Mouse (Mus musculus): ENCODE data around the gene Isy1. TPM values are rescaled to one million over a fixed set of nuclear protein-coding genes. Genes with fewer than 3 reads are reported as not detected.

The Isy1 gene
- polyA plus RNA-seq, 1 experiment from 2014 or later = 50.7 TPM

GRCm38 (mm10) chr6:87870440-87870839 lies 31.8 kb upstream of the Isy1 start:
- DNase-seq (ENCODE audit: low spot score) = no peak
- Histone ChIP-seq H3K4me3 (no peak overlapping the region), H3K9me3 (no peaks in the 10 kb centered on the region), H3K4me1 (replicated peaks) (no peaks in the 10 kb centered on the region; the same call in 1 of the 2 replicates), H3K27me3 (ENCODE audit: insufficient read depth, poor library complexity, severe bottlenecking) (no peaks in the 10 kb centered on the region), H3K36me3 (no peaks in the 10 kb centered on the region), H3K27ac (no peak overlapping the region)
- 73% methylated on average over 1 of the region's 1 CpGs for WGBS

DNA sequence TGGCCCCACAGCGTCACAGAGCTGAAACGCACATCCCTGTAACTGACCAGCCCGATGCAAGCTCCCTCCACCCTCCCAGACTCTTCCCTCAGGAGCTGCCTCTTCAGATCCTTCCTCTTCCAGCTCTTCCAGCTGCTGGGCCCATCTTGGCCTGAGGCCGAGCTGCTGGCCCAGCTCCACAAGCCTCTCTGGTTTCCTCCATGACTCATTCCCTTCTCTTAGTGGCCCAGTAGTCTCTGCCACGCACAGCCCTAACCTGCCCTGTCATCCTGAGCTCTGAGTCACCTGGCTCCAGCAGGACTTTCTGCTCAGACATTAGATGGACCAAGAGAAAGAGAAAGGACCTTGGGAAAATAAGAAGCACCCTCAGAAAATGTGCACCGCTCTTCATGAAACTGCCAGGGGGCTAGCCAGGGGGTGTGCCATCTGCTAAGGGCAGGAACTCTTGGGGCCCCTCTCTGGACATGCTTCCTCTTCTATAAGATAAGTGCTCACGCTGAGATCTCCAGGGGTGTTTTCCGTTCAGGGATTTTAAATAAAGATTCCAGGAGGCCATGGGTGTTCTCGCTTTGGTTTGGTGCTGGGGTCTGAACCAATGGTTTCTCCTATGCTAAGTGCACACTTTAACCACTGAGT lies 30.4 kb upstream of the Isy1 start:
- Histone ChIP-seq H3K27me3 (ENCODE audit: insufficient read depth, poor library complexity, severe bottlenecking) (no peaks in the 10 kb centered on the region), H3K4me3 (no peak overlapping the region), H3K36me3 (no peaks in the 10 kb centered on the region), H3K27ac (no peak overlapping the region), H3K9me3 (no peaks in the 10 kb centered on the region), H3K4me1 (replicated peaks) (no peaks in the 10 kb centered on the region; the same call in 1 of the 2 replicates)
- DNase-seq (ENCODE audit: low spot score) = no peak
- WGBS = 79% methylated on average over 9 of the region's 9 CpGs

- Histone ChIP-seq H3K4me1 (replicated peaks) (no peaks in the 10 kb centered on the region), H3K9me3 (no peaks in the 10 kb centered on the region), H3K4me3 (no peak overlapping the region), H3K27ac (no peak overlapping the region), H3K36me3 (no peaks in the 10 kb centered on the region), H3K27me3 (ENCODE audit: insufficient read depth, poor library complexity, severe bottlenecking) (no peaks in the 10 kb centered on the region)
- 81% methylated on average over 2 of the region's 2 CpGs for WGBS
- no peak for DNase-seq (ENCODE audit: low spot score)
Measured at GRCm38 (mm10) chr6:87867256-87867655, 28.7 kb upstream of the Isy1 start.

DNA sequence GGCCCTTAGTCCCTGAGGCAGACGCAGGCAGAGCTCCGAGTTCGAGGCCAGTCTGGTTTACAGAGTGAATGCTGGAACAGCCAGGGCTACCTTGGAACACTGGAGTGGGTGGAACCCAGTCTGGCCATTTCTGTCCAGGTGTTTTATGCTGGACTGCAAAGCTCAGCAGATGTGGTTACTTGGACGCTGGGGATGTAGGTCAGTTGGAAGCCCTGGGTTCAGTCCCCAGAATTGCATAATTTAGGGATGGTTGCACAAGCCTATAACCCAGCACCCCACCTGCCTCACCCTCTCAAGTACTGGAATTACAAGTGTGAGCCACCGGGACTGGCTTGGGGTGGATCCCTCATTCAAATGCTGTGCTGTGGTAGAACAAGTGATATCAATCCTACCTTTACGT lies 27.6 kb upstream of the Isy1 start:
- no peak overlapping the region for H3K4me3 ChIP-seq
- 86% methylated on average over 6 of the region's 6 CpGs for WGBS
- no peak for DNase-seq (ENCODE audit: low spot score)
- H3K4me1 ChIP-seq (replicated peaks) = no peaks in the 10 kb centered on the region
- H3K9me3 ChIP-seq = no peaks in the 10 kb centered on the region
- H3K36me3 ChIP-seq = no peaks in the 10 kb centered on the region
- H3K27me3 ChIP-seq (ENCODE audit: insufficient read depth, poor library complexity, severe bottlenecking) = no peaks in the 10 kb centered on the region
- no peak overlapping the region for H3K27ac ChIP-seq

DNA sequence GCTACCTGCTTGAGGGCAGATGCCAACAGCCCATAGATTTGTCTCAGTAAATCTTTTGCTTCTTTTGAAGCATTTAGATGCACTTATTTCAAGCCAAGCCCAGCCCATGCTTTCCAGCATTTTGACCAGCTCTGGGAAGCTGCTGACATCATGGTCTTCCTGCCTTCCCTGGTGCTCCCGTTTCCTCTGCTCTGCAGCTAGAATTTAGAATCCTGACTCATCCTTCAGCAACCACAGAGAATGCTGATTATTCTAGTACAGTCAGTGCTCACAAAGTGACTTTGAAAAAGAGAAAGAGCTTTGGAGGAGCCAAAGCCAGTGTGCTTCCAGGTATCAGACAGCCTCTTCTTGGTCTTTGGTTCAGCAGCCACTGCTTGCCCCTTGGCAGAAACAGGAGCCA lies 18.5 kb upstream of the Isy1 start:
- no peaks in the 10 kb centered on the region for H3K9me3 ChIP-seq
- H3K27ac ChIP-seq = no peak overlapping the region
- WGBS = 72% methylated on average over 1 of the region's 1 CpGs
- no peaks in the 10 kb centered on the region for H3K27me3 ChIP-seq (ENCODE audit: insufficient read depth, poor library complexity, severe bottlenecking)
- no peaks in the 10 kb centered on the region for H3K4me1 ChIP-seq (replicated peaks)
- no peaks in the 10 kb centered on the region for H3K36me3 ChIP-seq
- H3K4me3 ChIP-seq = no peak overlapping the region
- no peak for DNase-seq (ENCODE audit: low spot score)

GRCm38 (mm10) chr6:87853446-87853845 lies 14.8 kb upstream of the Isy1 start:
- H3K27ac ChIP-seq = no peak overlapping the region
- peaks cover 23% of the 10 kb centered on the region for H3K4me1 ChIP-seq (replicated peaks)
- no peaks in the 10 kb centered on the region for H3K9me3 ChIP-seq
- no peak for DNase-seq (ENCODE audit: low spot score)
- H3K27me3 ChIP-seq (ENCODE audit: insufficient read depth, poor library complexity, severe bottlenecking) = no peaks in the 10 kb centered on the region
- H3K36me3 ChIP-seq = peaks cover 5% of the 10 kb centered on the region
- no peak overlapping the region for H3K4me3 ChIP-seq
- 89% methylated on average over 4 of the region's 4 CpGs for WGBS

DNA sequence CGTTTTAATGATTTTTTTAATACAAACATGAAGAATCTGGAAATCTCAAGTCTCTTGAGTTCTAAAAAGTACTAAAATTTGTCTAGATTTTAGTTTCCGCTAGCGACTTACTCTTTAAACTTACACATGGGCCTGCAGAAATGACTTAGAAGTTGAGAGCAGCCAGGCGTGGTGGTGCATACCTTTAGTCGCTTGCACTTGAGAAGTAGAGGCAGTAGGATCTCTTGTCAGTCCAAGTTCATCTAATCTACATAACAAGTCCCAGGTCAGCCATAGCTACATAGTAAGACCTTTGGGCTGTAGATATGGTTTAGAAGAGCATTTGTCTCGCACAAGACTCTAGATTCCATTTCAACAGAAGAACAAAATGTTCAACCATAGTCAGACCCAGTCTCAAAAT lies 13.3 kb upstream of the Isy1 start:
- Histone ChIP-seq H3K27ac (no peak overlapping the region), H3K4me3 (no peak overlapping the region), H3K36me3 (peaks cover 21% of the 10 kb centered on the region), H3K4me1 (replicated peaks) (peaks cover 36% of the 10 kb centered on the region), H3K9me3 (no peaks in the 10 kb centered on the region), H3K27me3 (ENCODE audit: insufficient read depth, poor library complexity, severe bottlenecking) (no peaks in the 10 kb centered on the region)
- DNase-seq (ENCODE audit: low spot score) = no peak
- 79% methylated on average over 6 of the region's 6 CpGs for WGBS

DNA sequence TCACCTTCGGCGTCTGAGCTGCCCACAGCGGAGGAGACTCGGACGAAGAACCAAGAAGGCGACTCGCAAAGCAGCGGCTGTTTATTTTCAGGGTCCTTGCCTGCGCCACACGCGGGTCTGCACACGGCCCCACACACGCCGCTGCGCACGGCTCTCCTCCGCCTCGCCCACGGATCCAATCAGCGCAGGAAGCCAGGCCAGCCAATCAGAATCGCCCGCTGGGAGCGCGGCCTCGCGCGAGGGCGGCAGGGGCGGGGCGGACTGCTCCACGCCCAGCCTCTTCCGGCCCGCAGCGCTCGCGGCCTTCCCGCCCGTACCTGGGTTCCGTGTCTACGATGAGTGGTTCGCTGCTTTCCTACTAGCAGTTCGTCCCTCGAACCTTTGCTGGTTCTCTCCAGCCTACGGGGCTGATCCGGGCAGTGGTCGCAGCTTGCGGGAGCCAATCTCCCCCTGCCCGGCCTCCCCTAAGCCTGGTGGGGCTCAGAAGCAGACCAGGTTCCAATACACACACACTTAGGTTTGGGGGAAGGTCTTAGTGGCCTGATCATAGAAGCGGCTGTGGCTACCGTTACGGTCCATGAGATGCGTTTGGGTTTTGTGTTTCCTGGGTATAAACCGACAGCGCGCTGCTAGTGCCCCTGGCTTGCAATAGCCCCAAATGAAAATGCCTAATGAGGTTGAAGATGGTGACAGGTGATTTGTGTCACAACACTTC lies 12.5 kb upstream of the Isy1 start, which contains the start of gene Cnbp:
TSS of gene Cnbp (minus strand) at position 207 of the 715 bp plus-strand sequence.
- no peaks in the 10 kb centered on the region for H3K9me3 ChIP-seq
- H3K4me1 ChIP-seq (replicated peaks) = peaks cover 39% of the 10 kb centered on the region
- peak; percentile 96 for DNase-seq (ENCODE audit: low spot score)
- H3K27me3 ChIP-seq (ENCODE audit: insufficient read depth, poor library complexity, severe bottlenecking) = no peaks in the 10 kb centered on the region
- H3K36me3 ChIP-seq = peaks cover 29% of the 10 kb centered on the region
- WGBS = under 1% methylated on average over 55 of the region's 55 CpGs
- H3K27ac ChIP-seq = peak within 1 kb of the TSS; percentile 99
- peak within 1 kb of the TSS; percentile 98 for H3K4me3 ChIP-seq

- Histone ChIP-seq H3K9me3 (no peaks in the 10 kb centered on the region), H3K27ac (peak overlapping the region; percentile 99), H3K4me3 (peak overlapping the region; percentile 98), H3K36me3 (peaks cover 36% of the 10 kb centered on the region), H3K4me1 (replicated peaks) (peaks cover 39% of the 10 kb centered on the region), H3K27me3 (ENCODE audit: insufficient read depth, poor library complexity, severe bottlenecking) (no peaks in the 10 kb centered on the region)
- DNase-seq (ENCODE audit: low spot score) = no peak
- WGBS = under 1% methylated on average over 73 of the region's 73 CpGs
Measured at GRCm38 (mm10) chr6:87850155-87850899, 11.7 kb upstream of the Isy1 start.

DNA sequence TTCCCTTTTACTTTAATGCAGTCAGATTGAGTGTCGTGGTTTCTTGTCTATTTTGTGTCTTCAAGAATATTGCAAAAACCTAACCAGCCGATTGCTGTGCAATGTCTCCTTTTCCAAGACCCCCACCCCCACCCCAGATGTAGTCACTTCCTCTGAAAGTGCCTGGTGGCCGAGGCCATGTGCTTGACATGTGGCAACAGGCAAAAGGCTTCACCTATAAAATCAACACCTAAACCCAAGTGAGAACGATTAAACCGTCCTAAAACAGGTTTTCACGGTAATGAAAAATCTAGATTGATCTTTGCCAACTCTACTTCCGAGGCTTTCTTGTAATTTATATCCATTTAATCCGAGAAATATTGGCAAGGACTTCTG lies 11.2 kb upstream of the Isy1 start:
- under 1% methylated on average over 8 of the region's 8 CpGs for WGBS
- peaks cover 39% of the 10 kb centered on the region for H3K4me1 ChIP-seq (replicated peaks)
- H3K4me3 ChIP-seq = peak overlapping the region; percentile 98
- DNase-seq (ENCODE audit: low spot score) = peak; percentile 36
- no peaks in the 10 kb centered on the region for H3K9me3 ChIP-seq
- H3K27ac ChIP-seq = peak overlapping the region; percentile 99
- peaks cover 42% of the 10 kb centered on the region for H3K36me3 ChIP-seq
- H3K27me3 ChIP-seq (ENCODE audit: insufficient read depth, poor library complexity, severe bottlenecking) = no peaks in the 10 kb centered on the region

- Histone ChIP-seq H3K4me3 (no peak overlapping the region), H3K27ac (no peak overlapping the region), H3K9me3 (no peaks in the 10 kb centered on the region), H3K36me3 (peaks cover 71% of the 10 kb centered on the region), H3K4me1 (replicated peaks) (peaks cover 39% of the 10 kb centered on the region), H3K27me3 (ENCODE audit: insufficient read depth, poor library complexity, severe bottlenecking) (no peaks in the 10 kb centered on the region)
- no peak for DNase-seq (ENCODE audit: low spot score)
- 94% methylated on average over 1 of the region's 1 CpGs for WGBS
Measured at GRCm38 (mm10) chr6:87846813-87847212, 8.2 kb upstream of the Isy1 start.

- peaks cover 78% of the 10 kb centered on the region for H3K36me3 ChIP-seq
- H3K4me3 ChIP-seq = no peak overlapping the region
- 95% methylated on average over 13 of the region's 13 CpGs for WGBS
- peaks cover 29% of the 10 kb centered on the region for H3K4me1 ChIP-seq (replicated peaks)
- H3K27ac ChIP-seq = no peak overlapping the region
- no peaks in the 10 kb centered on the region for H3K27me3 ChIP-seq (ENCODE audit: insufficient read depth, poor library complexity, severe bottlenecking)
- no peak for DNase-seq (ENCODE audit: low spot score)
- no peaks in the 10 kb centered on the region for H3K9me3 ChIP-seq
Measured at GRCm38 (mm10) chr6:87845031-87845695, 6.6 kb upstream of the Isy1 start.

All from hindbrain, embryonic 10.5 days (tissue).